In genomic region chr7:122476697-122477096, GRCm38 (mm10) we compare ENCODE assay signal across 19 mouse cellular contexts.
DNase-seq lines count a peak whose midpoint lies in the region; ATAC-seq and TF ChIP-seq lines count a peak whose summit lies in the region.
"Had no signal": no experiment of that assay in that cellular context is flagged by ENCODE, and none has a peak within 500 bp of the region (broad histone marks: within the 10 kb centered on the region; RNA-seq: fewer than 3 reads in every experiment).

No protein-coding gene starts in this region.

- no peak overlapping the region for H3K4me2 ChIP-seq in forebrain, embryonic 13.5 days
- H3K4me2 ChIP-seq in midbrain, embryonic 12.5 days (replicated peaks) = no peak overlapping the region
- H3K4me2 ChIP-seq in intestine, postnatal 0 days (replicated peaks; ENCODE audit: low read depth) = no peak overlapping the region
- H3K4me2 ChIP-seq: embryonic facial prominence, embryonic 12.5 days; heart, embryonic 13.5 days; limb, embryonic 13.5 days; liver, embryonic 13.5 days; lung, embryonic 14.5 days; neural tube, embryonic 15.5 days had no signal

- H3K27me3 ChIP-seq in cerebellum, adult 2 months (ENCODE audit: control insufficient read depth, insufficient read depth, low read length) = no peaks in the 10 kb centered on the region
- no peaks in the 10 kb centered on the region for H3K27me3 ChIP-seq in forebrain, embryonic 13.5 days
- H3K27me3 ChIP-seq in midbrain, embryonic 12.5 days = peaks cover 4% of the 10 kb centered on the region; the same call in 1 of the 2 replicates
- H3K27me3 ChIP-seq in intestine, postnatal 0 days (replicated peaks; ENCODE audit: control insufficient read depth, insufficient read depth, low read length) = no peaks in the 10 kb centered on the region
- H3K27me3 ChIP-seq: CH12.LX; embryonic facial prominence, embryonic 12.5 days; liver, embryonic 13.5 days had no signal

- TF ChIP-seq CTCF in cerebellum, adult 2 months (IDR thresholded peaks at IDR 0.05; ENCODE audit: borderline replicate concordance, insufficient read depth, low read depth, low read length) = no peak
- TF ChIP-seq CTCF in intestine, postnatal 0 days (IDR thresholded peaks at IDR 0.05; ENCODE audit: low read depth) = no peak

- H3K9me3 ChIP-seq in forebrain, embryonic 13.5 days (replicated peaks) = peaks cover 5% of the 10 kb centered on the region
- H3K9me3 ChIP-seq in midbrain, embryonic 12.5 days = peaks cover 7% of the 10 kb centered on the region
- H3K9me3 ChIP-seq in intestine, postnatal 0 days (ENCODE audit: control insufficient read depth) = no peaks in the 10 kb centered on the region
- H3K9me3 ChIP-seq: embryonic facial prominence, embryonic 12.5 days; neural tube, embryonic 15.5 days had no signal

- H3K36me3 ChIP-seq in forebrain, embryonic 13.5 days (ENCODE audit: poor library complexity, severe bottlenecking) = no peaks in the 10 kb centered on the region
- no peaks in the 10 kb centered on the region for H3K36me3 ChIP-seq in midbrain, embryonic 12.5 days
- no peaks in the 10 kb centered on the region for H3K36me3 ChIP-seq in intestine, postnatal 0 days (ENCODE audit: control insufficient read depth, insufficient read depth)
- H3K36me3 ChIP-seq: embryonic facial prominence, embryonic 12.5 days; heart, embryonic 13.5 days; limb, embryonic 13.5 days; liver, embryonic 13.5 days; neural tube, embryonic 15.5 days had no signal

- H3K27ac ChIP-seq in cerebellum, adult 2 months (ENCODE audit: insufficient read depth, low read length) = no peak overlapping the region
- H3K27ac ChIP-seq in forebrain, embryonic 13.5 days = peak overlapping the region; percentile 95
- H3K27ac ChIP-seq in midbrain, embryonic 12.5 days (replicated peaks) = peak overlapping the region; percentile 83
- no peak overlapping the region for H3K27ac ChIP-seq in intestine, postnatal 0 days (ENCODE audit: low read depth, low read length)
- H3K27ac ChIP-seq: embryonic facial prominence, embryonic 12.5 days; heart, embryonic 13.5 days; limb, embryonic 13.5 days; liver, embryonic 13.5 days; neural tube, embryonic 15.5 days had no signal

- ATAC-seq in forebrain, embryonic 13.5 days = no peak
- ATAC-seq in midbrain, embryonic 12.5 days (ENCODE audit: low FRiP score, low read depth) = no peak
- no peak for ATAC-seq in intestine, postnatal 0 days

- DNase-seq in cerebellum, adult 2 months = peak; percentile 40 to 53
- no peak for DNase-seq in cerebellum, adult 11 months
- peak; percentile 33 for DNase-seq in brain, adult 2 months (ENCODE audit: low read depth, low spot score)
- no peak for DNase-seq in right cerebral cortex, adult 18-20 months
- DNase-seq: gastrocnemius, postnatal 14 days; heart, adult 18-20 months; liver, embryonic 13.5 days; lung, embryonic 14.5 days; lung, postnatal 36 days; right cerebral cortex, postnatal 25 days; thymus, postnatal 36 days had no signal

- WGBS in cerebellum, adult 2 months = 29% methylated on average over 6 of the region's 6 CpGs
- WGBS in forebrain, embryonic 13.5 days = 60% methylated on average over 6 of the region's 6 CpGs
- 85% methylated on average over 6 of the region's 6 CpGs for WGBS in midbrain, embryonic 12.5 days
- WGBS in intestine, postnatal 0 days = 82% methylated on average over 6 of the region's 6 CpGs

- TF ChIP-seq POLR2A in cerebellum, adult 2 months (IDR thresholded peaks at IDR 0.05; ENCODE audit: borderline replicate concordance, insufficient read depth, low read length) = no peak

- H3K4me3 ChIP-seq in cerebellum, adult 2 months (replicated peaks; ENCODE audit: insufficient read depth, low read depth, low read length) = no peak overlapping the region
- no peak overlapping the region for H3K4me3 ChIP-seq in forebrain, embryonic 13.5 days
- H3K4me3 ChIP-seq in midbrain, embryonic 12.5 days = no peak overlapping the region
- H3K4me3 ChIP-seq in intestine, postnatal 0 days (ENCODE audit: low read depth, low read length) = no peak overlapping the region
- H3K4me3 ChIP-seq: embryonic facial prominence, embryonic 12.5 days; heart, embryonic 13.5 days; limb, embryonic 13.5 days; liver, embryonic 13.5 days; neural tube, embryonic 15.5 days had no signal

- no peak overlapping the region for H3K9ac ChIP-seq in forebrain, embryonic 13.5 days
- H3K9ac ChIP-seq in midbrain, embryonic 12.5 days (replicated peaks) = no peak overlapping the region
- no peak overlapping the region for H3K9ac ChIP-seq in intestine, postnatal 0 days (ENCODE audit: low read depth, low read length)
- H3K9ac ChIP-seq: embryonic facial prominence, embryonic 12.5 days; heart, embryonic 13.5 days; limb, embryonic 13.5 days; liver, embryonic 13.5 days; lung, embryonic 14.5 days; neural tube, embryonic 15.5 days had no signal

- peaks cover 15% of the 10 kb centered on the region for H3K4me1 ChIP-seq in cerebellum, adult 2 months (ENCODE audit: control insufficient read depth, insufficient read depth, low read length)
- H3K4me1 ChIP-seq in forebrain, embryonic 13.5 days = peaks cover 30% of the 10 kb centered on the region
- peaks cover 27% of the 10 kb centered on the region for H3K4me1 ChIP-seq in midbrain, embryonic 12.5 days
- no peaks in the 10 kb centered on the region for H3K4me1 ChIP-seq in intestine, postnatal 0 days (replicated peaks; ENCODE audit: control insufficient read depth, insufficient read depth, low read length)
- H3K4me1 ChIP-seq: heart, embryonic 13.5 days; limb, embryonic 13.5 days; liver, embryonic 13.5 days had no signal

Comparison
In these comparisons a context has a peak if more than half of its experiments do, and no peak if none do; other contexts are left out.
1. DNase-seq: peak in cerebellum, adult 2 months (2 of 2) and brain, adult 2 months (single experiment); none in cerebellum, adult 11 months (single experiment) and right cerebral cortex, adult 18-20 months (single experiment).
2. H3K27ac ChIP-seq: peak in forebrain, embryonic 13.5 days (single experiment) and midbrain, embryonic 12.5 days (single experiment); none in cerebellum, adult 2 months (single experiment) and intestine, postnatal 0 days (single experiment).